Mouse (Mus musculus): Measurements from ENCODE around the gene Adamtsl3.

The Adamtsl3 gene

GRCm38 (mm10) chr7:82335211-82336121 is at the start of gene Adamtsl3:
Gene Adamtsl3, plus strand, starts transcription at chr7:82335694.
- no peak for DNase-seq (ENCODE audit: low read depth, low spot score)

GRCm38 (mm10) chr7:82287242-82287641 is 48.3 kb upstream of the Adamtsl3 start:
- DNase-seq (ENCODE audit: low read depth, low spot score) = no peak

- no peak for DNase-seq (ENCODE audit: low read depth, low spot score)
Observed at GRCm38 (mm10) chr7:82293441-82293840, 42.1 kb upstream of the Adamtsl3 start.

GRCm38 (mm10) chr7:82294083-82294482 is 41.4 kb upstream of the Adamtsl3 start:
- DNase-seq (ENCODE audit: low read depth, low spot score) = no peak

- DNase-seq (ENCODE audit: low read depth, low spot score) = no peak
Observed at GRCm38 (mm10) chr7:82294611-82295010, 40.9 kb upstream of the Adamtsl3 start.

- no peak for DNase-seq (ENCODE audit: low read depth, low spot score)
Observed at GRCm38 (mm10) chr7:82308398-82308797, 27.1 kb upstream of the Adamtsl3 start.

- DNase-seq (ENCODE audit: low read depth, low spot score) = no peak
Observed at GRCm38 (mm10) chr7:82318515-82318914, 17.0 kb upstream of the Adamtsl3 start.

GRCm38 (mm10) chr7:82326616-82327015 is 8.9 kb upstream of the Adamtsl3 start:
- no peak for DNase-seq (ENCODE audit: low read depth, low spot score)

- no peak for DNase-seq (ENCODE audit: low read depth, low spot score)
Observed at GRCm38 (mm10) chr7:82327201-82327600, 8.3 kb upstream of the Adamtsl3 start.

- DNase-seq (ENCODE audit: low read depth, low spot score) = no peak
Observed at GRCm38 (mm10) chr7:82327881-82328280, 7.6 kb upstream of the Adamtsl3 start.

GRCm38 (mm10) chr7:82329831-82330230 is 5.7 kb upstream of the Adamtsl3 start:
- DNase-seq (ENCODE audit: low read depth, low spot score) = no peak

- DNase-seq (ENCODE audit: low read depth, low spot score) = no peak
Observed at GRCm38 (mm10) chr7:82330860-82331259, 4.6 kb upstream of the Adamtsl3 start.

GRCm38 (mm10) chr7:82334000-82334399 is 1.5 kb upstream of the Adamtsl3 start:
- DNase-seq (ENCODE audit: low read depth, low spot score) = no peak

- no peak for DNase-seq (ENCODE audit: low read depth, low spot score)
Observed at GRCm38 (mm10) chr7:82336132-82336531, 638 bp downstream of the Adamtsl3 start.

- DNase-seq (ENCODE audit: low read depth, low spot score) = no peak
Observed at GRCm38 (mm10) chr7:82338121-82338520, 2.6 kb downstream of the Adamtsl3 start.

GRCm38 (mm10) chr7:82338532-82338931 is 3.0 kb downstream of the Adamtsl3 start:
- DNase-seq (ENCODE audit: low read depth, low spot score) = no peak

GRCm38 (mm10) chr7:82339214-82339613 is 3.7 kb downstream of the Adamtsl3 start:
- peak; percentile 28 for DNase-seq (ENCODE audit: low read depth, low spot score)

- DNase-seq (ENCODE audit: low read depth, low spot score) = no peak
Observed at GRCm38 (mm10) chr7:82341476-82341875, 6.0 kb downstream of the Adamtsl3 start.

- no peak for DNase-seq (ENCODE audit: low read depth, low spot score)
Observed at GRCm38 (mm10) chr7:82346706-82347105, 11.2 kb downstream of the Adamtsl3 start.

GRCm38 (mm10) chr7:82349796-82350195 is 14.3 kb downstream of the Adamtsl3 start:
- no peak for DNase-seq (ENCODE audit: low read depth, low spot score)

- DNase-seq (ENCODE audit: low read depth, low spot score) = no peak
Observed at GRCm38 (mm10) chr7:82350421-82350820, 14.9 kb downstream of the Adamtsl3 start.

- DNase-seq (ENCODE audit: low read depth, low spot score) = no peak
Observed at GRCm38 (mm10) chr7:82359146-82359545, 23.7 kb downstream of the Adamtsl3 start.

GRCm38 (mm10) chr7:82359674-82360073 is 24.2 kb downstream of the Adamtsl3 start:
- DNase-seq (ENCODE audit: low read depth, low spot score) = no peak
